Mouse (Mus musculus) thymus, adult 2 months (tissue): ENCODE measurements around the gene Fam149b. TPM values are rescaled to one million over a fixed set of nuclear protein-coding genes. Genes with fewer than 3 reads are reported as not detected.

Experiments used
- DNase-seq: peaks from one replicate; pipeline ENCODE4 v3.0.0; 2021
- H3K27ac ChIP-seq: fragments of 200-500 bp; 2 replicates; pipeline ENCODE4 v1.5.1; 2012; ENCODE audit warnings: low read length, control low read depth; ENCODE audit not compliant: control insufficient read depth, insufficient read depth
- H3K27me3 ChIP-seq: fragments of 200-500 bp; 2 replicates; pipeline ENCODE4 v1.6.1; 2012; ENCODE audit warnings: mild to moderate bottlenecking, low read length, moderate library complexity, mixed read lengths; ENCODE audit not compliant: control insufficient read depth, insufficient read depth
- H3K36me3 ChIP-seq: fragments of 200-500 bp; 2 replicates; pipeline ENCODE4 v1.6.1; 2012; ENCODE audit warnings: mild to moderate bottlenecking, low read length, moderate library complexity; ENCODE audit not compliant: control insufficient read depth, insufficient read depth
- H3K4me1 ChIP-seq: fragments of 200-500 bp; replicated peaks from 2 replicates; pipeline ENCODE4 v1.6.1; 2012; ENCODE audit warnings: low read length; ENCODE audit not compliant: control insufficient read depth, insufficient read depth
- H3K4me3 ChIP-seq: fragments of 200-500 bp; 2 replicates; pipeline ENCODE4 v1.5.1; 2012; ENCODE audit warnings: mild to moderate bottlenecking, low read length, control low read depth, moderate library complexity; ENCODE audit not compliant: control insufficient read depth, insufficient read depth
- CTCF ChIP-seq: fragments of 200-500 bp; IDR thresholded peaks from 2 replicates; pipeline ENCODE4 v1.5.1; 2012; ENCODE audit warnings: mild to moderate bottlenecking, control low read depth, low read length, moderate library complexity, borderline replicate concordance; ENCODE audit not compliant: control insufficient read depth, poor library complexity, insufficient read depth; ENCODE audit errors: extremely low read depth
- POLR2A ChIP-seq: fragments of 200-500 bp; IDR thresholded peaks from 2 replicates; pipeline ENCODE4 v1.6.1; 2012; ENCODE audit warnings: mild to moderate bottlenecking, low read length, control low read depth, moderate library complexity; ENCODE audit not compliant: control insufficient read depth, poor library complexity, insufficient read depth; ENCODE audit errors: extremely low read depth
- WGBS: fragments of 180-500 bp; shearing (Covaris S2); methylation state at CpG from one replicate; pipeline ENCODE4 v1.1.7; 2018; 5-methylcytosine and 5-hydroxymethylcytosine counted together
- polyA plus RNA-seq: library from polyadenylated mRNA; depleted of rRNA; stranded (reverse); fragments of >200 nt; gene quantifications from 2 replicates; pipeline ENCODE4 v1.2.3, GENCODE M21; 2012; rRNA removed

Fam149b gene
- polyA plus RNA-seq, 1 experiment = 34.5 TPM

DNA sequence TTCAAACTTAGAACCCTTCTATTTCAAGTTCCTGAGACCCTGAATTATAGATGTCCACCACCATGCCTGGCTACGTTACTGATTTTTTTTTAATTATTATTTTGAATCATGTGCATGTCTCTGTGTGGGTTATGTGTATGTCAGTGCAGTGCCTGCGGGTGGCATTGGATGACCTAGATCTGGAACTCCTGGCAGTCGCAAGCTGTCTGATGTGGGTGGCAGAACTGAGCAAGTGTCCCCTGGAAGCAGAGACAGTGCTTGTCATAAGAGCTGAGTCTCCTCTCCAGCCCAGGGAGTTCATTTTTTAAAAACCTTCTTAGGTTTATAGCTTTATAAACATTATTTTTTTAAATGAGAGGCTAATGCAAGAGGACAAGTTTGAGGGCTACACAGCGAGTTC, 84.5 kb downstream of the Fam149b start:
- no peak overlapping the region for H3K4me3 ChIP-seq
- no peaks in the 10 kb centered on the region for H3K27me3 ChIP-seq
- WGBS = 89% methylated on average over 4 of the region's 4 CpGs
- TF ChIP-seq CTCF = no peak
- no peak for TF ChIP-seq POLR2A
- H3K27ac ChIP-seq = no peak overlapping the region
- no peaks in the 10 kb centered on the region for H3K4me1 ChIP-seq
- H3K36me3 ChIP-seq = no peaks in the 10 kb centered on the region
- no peak for DNase-seq

Other genes with a start within 250 kb of the Fam149b start
- 12.8 and 14.6 TPM in 2 replicates for gene Saysd1, start 209.6 kb upstream of the Fam149b start, polyA plus RNA-seq
- gene Kcnk5, start 166.4 kb upstream of the Fam149b start, polyA plus RNA-seq = 6.1 and 6.7 TPM in 2 replicates
- 0.40 and 0.43 TPM in 2 replicates for gene Kcnk16, start 79.0 kb upstream of the Fam149b start, polyA plus RNA-seq
- gene Nudt13, start 53.5 kb upstream of the Fam149b start, polyA plus RNA-seq = 14.8 and 20.7 TPM in 2 replicates
- 24.5 and 29.9 TPM in 2 replicates for gene Ecd, start within 50 bp of the Fam149b start, polyA plus RNA-seq
- gene Dnajc9, start 40.7 kb downstream of the Fam149b start, polyA plus RNA-seq = 73.8 and 94.8 TPM in 2 replicates
- 49.9 and 56.3 TPM in 2 replicates for gene Mrps16, start 45.5 kb downstream of the Fam149b start, polyA plus RNA-seq
- gene Cfap70, start 104.1 kb downstream of the Fam149b start, polyA plus RNA-seq = 0.06 TPM in 1 of 2 replicates, not detected in the other
- 82.2 and 91.8 TPM in 2 replicates for gene Anxa7, start 132.0 kb downstream of the Fam149b start, polyA plus RNA-seq
- 2.9 and 3.9 TPM in 2 replicates for gene Mss51, start 148.7 kb downstream of the Fam149b start, polyA plus RNA-seq
- 26.1 and 29.1 TPM in 2 replicates for gene Ppp3cb, start 198.4 kb downstream of the Fam149b start, polyA plus RNA-seq